Mouse (Mus musculus) kidney, adult 2 months (tissue): ENCODE measurements around the gene Tpsb2.

Source experiments
- CTCF ChIP-seq: fragments of 200-500 bp; conservative IDR thresholded peaks from 2 replicates; pipeline ENCODE4 v1.5.1; 2011; ENCODE audit warnings: low read depth, mild to moderate bottlenecking, control low read depth, low read length, moderate library complexity, mixed read lengths; ENCODE audit not compliant: insufficient read depth, insufficient read length
- POLR2A ChIP-seq: fragments of 200-500 bp; IDR thresholded peaks from one replicate; pipeline ENCODE4 v1.6.1; 2011; ENCODE audit warnings: low read depth, low read length, control low read depth

- TF ChIP-seq CTCF: no peak
- no peak for TF ChIP-seq POLR2A
Measured at GRCm38 (mm10) chr17:25320819-25321218, 45.3 kb upstream of the Tpsb2 start.
